Mouse (Mus musculus) fat pad, adult 2 months (tissue): ENCODE results near the gene Mcu.

Source experiments
- DNase-seq: peaks from one replicate; pipeline ENCODE4 v3.0.0-alpha.2; 2011; ENCODE audit warnings: low read depth, low spot score; ENCODE audit errors: extremely low read depth

Gene Mcu

GRCm38 (mm10) chr10:59538767-59539532, 77.5 kb downstream of the Mcu start:
- DNase-seq = no peak

- DNase-seq = no peak
Observed at GRCm38 (mm10) chr10:59538063-59538462, 78.4 kb downstream of the Mcu start.

- no peak for DNase-seq
Observed at GRCm38 (mm10) chr10:59537579-59537978, 78.9 kb downstream of the Mcu start.

DNA sequence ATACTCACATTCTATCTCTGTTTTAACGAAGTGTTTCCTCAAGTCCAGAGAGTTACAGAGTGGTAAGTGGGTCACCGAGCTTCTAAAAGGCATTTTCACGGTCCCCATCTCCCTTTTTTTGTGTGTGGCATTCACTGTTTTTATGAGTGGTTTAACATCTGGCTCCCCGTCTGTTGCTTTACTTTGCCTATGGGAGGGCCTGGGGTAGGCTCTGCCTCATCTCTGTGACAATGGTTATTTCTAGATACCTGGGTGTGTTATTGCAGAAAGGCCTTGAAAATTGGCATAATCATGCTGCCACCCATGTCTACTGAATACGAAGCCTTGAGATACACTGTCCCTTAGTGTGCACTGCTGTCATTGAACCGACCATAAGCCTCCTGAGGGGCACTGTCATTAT, 84.2 kb downstream of the Mcu start:
- no peak for DNase-seq

DNA sequence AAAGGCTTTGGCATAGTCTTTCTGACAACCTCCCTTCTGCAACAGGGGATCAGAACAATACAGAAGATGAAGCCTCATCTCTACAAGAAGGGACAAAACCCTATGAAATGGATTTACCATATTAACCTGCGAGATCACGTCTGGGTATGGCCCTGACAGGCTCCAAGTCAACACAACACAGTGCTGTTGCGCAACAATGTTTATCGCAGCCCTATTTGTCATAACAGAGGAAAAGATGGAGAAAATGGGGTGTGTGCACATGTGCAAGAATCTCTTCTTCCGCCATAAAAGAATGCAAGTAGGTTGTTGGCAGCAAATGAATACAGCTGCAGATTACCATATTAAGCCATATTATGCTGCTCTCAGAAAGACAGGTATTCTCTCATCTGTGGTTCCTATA, 88.7 kb downstream of the Mcu start:
- no peak for DNase-seq

- no peak for DNase-seq
Observed at GRCm38 (mm10) chr10:59527311-59527710, 89.2 kb downstream of the Mcu start.

GRCm38 (mm10) chr10:59524675-59525074, 91.8 kb downstream of the Mcu start:
- no peak for DNase-seq

DNA sequence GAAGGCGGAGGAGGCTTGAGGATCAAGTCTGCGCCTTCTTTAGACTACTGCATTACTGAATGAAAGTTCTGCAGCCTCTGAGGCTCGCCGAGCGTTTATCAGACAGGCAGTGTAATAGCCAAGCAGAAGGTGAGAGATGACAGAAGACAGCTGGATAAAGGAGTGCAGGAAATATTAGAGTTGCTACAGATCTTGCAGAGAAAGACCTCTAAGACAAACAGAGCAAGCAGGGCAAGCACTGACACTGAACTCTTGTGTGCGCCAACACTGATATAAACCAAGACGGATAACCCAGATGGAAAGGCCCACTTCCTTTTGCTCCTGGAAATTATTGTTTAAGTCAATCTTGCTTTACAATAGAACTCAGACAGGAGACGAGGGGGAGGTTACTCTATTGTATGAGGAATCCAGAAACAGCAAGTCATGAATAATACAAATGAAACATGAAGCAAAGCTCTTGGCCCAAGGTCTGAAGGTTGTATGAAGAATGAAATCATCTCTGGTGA, 92.6 kb downstream of the Mcu start:
- DNase-seq = no peak

DNA sequence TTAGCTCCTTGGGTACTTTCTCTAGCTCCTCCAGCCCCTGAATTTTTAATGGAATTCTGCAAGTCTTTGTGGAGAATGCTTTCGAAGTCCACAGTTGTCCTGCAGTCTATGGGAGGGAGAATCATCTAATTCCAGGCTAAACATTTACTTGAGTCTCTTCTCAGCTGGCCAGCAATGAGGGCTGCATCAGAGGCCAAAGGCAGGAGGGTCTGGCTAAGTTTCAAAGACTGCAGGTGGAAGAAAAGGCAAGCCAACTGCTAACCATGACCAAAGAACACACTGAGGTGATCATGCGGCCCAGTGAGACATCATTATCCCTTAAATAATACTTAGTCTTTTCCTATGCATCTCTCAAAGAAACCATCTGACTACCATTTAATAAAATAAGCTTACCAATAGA, 95.8 kb downstream of the Mcu start:
- no peak for DNase-seq

GRCm38 (mm10) chr10:59519411-59519810, 97.1 kb downstream of the Mcu start:
- DNase-seq = no peak

GRCm38 (mm10) chr10:59517201-59517600, 99.3 kb downstream of the Mcu start:
- no peak for DNase-seq

GRCm38 (mm10) chr10:59514739-59515464, 101.6 kb downstream of the Mcu start:
- DNase-seq = no peak

DNA sequence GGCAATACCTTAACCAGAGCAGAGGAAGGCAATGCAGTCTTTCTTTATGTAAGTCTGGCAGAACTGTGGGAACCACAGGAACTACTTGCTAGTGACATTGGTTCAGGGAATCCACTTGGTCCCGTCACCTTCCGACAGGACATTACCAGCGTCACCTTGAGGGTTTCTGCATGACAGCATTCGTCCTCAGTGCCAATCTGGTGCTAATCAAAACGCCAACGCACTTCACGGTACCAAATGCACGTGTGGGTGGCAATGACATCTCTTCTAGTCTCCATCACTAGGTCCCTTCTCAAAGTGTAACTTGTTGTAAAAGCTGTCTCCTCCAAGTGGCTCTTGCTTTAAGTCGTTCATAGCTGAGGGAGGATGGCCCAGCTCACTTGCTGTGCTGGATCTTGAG, 104.3 kb downstream of the Mcu start:
- no peak for DNase-seq

GRCm38 (mm10) chr10:59511427-59511963, 105.0 kb downstream of the Mcu start:
- no peak for DNase-seq

DNA sequence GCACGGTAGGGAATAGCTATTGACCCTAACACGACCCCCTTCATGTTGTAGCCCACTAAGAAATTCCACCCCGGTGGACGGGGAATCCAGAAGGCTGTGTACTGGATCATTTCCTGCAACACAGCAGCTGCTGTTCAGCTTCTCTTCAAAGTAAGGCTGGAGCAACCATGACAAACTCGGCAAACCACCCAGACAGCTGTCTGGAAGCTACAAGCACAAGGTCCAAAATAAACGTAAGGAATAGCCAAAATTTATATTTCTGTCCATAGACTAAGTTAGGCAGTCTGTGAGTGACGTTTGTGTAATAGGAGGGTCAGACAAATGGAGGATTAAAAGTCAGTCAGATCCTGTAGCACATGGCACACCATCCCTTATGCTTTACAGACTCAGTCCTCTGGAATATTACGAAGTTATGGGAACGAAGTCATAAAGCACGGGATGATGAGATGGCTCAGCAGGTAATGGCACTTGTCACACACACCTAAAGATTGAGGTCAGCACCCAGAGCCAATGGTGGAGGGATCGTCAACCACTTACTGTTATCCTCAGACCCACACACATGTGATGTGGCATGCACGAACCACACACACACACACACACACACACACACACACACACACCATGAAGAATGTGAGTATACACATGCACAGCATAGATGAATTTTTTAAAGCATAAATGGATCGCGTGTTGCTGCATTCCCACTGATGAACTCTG, 105.6 kb downstream of the Mcu start:
- no peak for DNase-seq

GRCm38 (mm10) chr10:59509197-59509596, 107.3 kb downstream of the Mcu start:
- no peak for DNase-seq

GRCm38 (mm10) chr10:59506711-59507110, 109.8 kb downstream of the Mcu start:
- DNase-seq = no peak

- DNase-seq = no peak
Observed at GRCm38 (mm10) chr10:59504291-59504690, 112.2 kb downstream of the Mcu start.

DNA sequence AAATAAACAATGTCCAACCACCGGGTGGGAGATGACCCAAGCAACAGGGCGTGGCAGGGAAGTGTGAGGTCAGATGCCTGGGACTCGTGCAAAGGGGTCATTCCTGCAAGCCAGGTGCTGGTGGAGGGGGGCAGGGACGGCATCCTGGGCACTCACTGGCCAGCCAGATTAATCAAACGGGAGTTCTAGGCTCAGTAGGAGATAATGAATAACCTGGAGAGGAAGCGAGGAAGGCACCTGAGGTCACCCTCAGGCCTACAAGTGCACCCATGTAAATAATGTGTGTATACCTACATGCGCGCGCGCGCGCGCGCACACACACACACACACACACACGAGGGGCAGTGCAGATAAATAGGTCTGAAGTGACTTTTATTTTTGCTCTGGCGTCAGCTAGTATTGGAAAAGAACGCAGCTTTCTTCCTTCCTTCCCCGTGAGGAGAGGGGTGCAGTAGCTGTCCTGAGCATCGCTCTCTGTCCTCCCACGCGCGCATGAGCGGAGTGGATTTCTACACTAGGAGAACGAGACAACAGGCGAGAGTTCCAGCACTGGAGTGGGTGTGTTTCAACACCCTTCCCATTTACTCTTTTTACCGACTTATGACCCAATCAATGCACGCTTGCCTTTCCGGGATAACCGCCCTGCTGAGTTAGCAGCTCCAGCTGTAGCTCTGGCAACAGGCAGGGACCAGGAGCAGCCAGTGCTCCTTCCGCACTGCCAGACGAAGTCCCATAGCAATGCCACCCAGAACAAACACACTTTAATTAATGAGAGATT, 112.9 kb downstream of the Mcu start:
- DNase-seq = peak; percentile 11

DNA sequence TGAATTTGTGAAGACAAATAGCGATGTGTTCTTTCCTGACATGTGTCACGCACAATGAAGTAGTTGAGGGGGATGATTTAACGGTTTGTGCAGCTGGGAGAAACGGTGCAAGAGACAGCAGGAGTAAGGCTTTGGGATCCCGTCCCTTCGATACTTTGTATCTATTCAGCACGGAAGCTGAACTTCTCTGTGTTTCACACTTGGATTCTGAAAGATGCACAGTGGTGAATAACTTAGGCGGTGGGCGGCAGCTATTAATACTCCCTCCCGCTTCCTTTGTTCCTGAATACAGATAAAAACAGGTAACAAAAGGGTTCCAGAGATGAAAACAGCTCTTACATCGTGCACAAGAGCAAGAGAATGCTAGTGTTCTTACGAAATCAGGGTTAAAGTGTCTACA, 114.1 kb downstream of the Mcu start:
- no peak for DNase-seq

GRCm38 (mm10) chr10:59501761-59502160, 114.7 kb downstream of the Mcu start:
- DNase-seq = no peak
